Mouse (Mus musculus) myocyte (in vitro differentiated cells): Measurements from ENCODE around the gene Gpr108. TPM values are rescaled to one million over a fixed set of nuclear protein-coding genes. Genes with fewer than 3 reads are reported as not detected.

Source experiments
- H3K27me3 ChIP-seq: one replicate; pipeline ENCODE4 v1.6.1; 2011; ENCODE audit not compliant: control insufficient read depth, insufficient read depth, insufficient read length
- H3K36me3 ChIP-seq: one replicate; pipeline ENCODE4 v1.6.1; 2011; ENCODE audit not compliant: control insufficient read depth, insufficient read depth
- H3K4me2 ChIP-seq: one replicate; pipeline ENCODE4 v1.6.1; 2011; ENCODE audit warnings: low read depth, control low read depth
- H3K4me3 ChIP-seq: one replicate; pipeline ENCODE4 v1.5.1; 2011; ENCODE audit warnings: mild to moderate bottlenecking, control low read depth, moderate library complexity
- H3K79me2 ChIP-seq: one replicate; pipeline ENCODE4 v1.6.1; 2011; ENCODE audit not compliant: control insufficient read depth, insufficient read depth
- H3ac ChIP-seq: one replicate; pipeline ENCODE4 v1.6.1; 2011; ENCODE audit not compliant: control insufficient read depth, insufficient read length
- CEBPB ChIP-seq: IDR thresholded peaks from 2 replicates; pipeline ENCODE4 v1.6.1; 2011; ENCODE audit warnings: mild to moderate bottlenecking, moderate library complexity; ENCODE audit not compliant: poor library complexity, insufficient read depth, severe bottlenecking
- E2F4 ChIP-seq: IDR thresholded peaks from one replicate; pipeline ENCODE4 v1.6.1; 2011; ENCODE audit warnings: mild to moderate bottlenecking, control low read depth, moderate library complexity; ENCODE audit not compliant: insufficient read depth
- MAX ChIP-seq: IDR thresholded peaks from one replicate; pipeline ENCODE4 v1.6.1; 2011; ENCODE audit warnings: low read depth, mild to moderate bottlenecking, control low read depth
- MYOD1 ChIP-seq, 3 experiments: IDR thresholded peaks; one replicate each; pipeline ENCODE4 v1.6.1; 2011; ENCODE audit warnings: control low read depth in 2 of 3, low read depth in 2 of 3, mild to moderate bottlenecking in 2 of 3, moderate library complexity in 1 of 3; ENCODE audit not compliant: insufficient read length in 2 of 3, control insufficient read depth in 1 of 3
- MYOG ChIP-seq, 3 experiments: IDR thresholded peaks; one replicate each; pipeline ENCODE4 v1.6.1; 2011; ENCODE audit warnings: control low read depth in 2 of 3, low read depth in 2 of 3, mild to moderate bottlenecking in 2 of 3; ENCODE audit not compliant: insufficient read length in 2 of 3, control insufficient read depth in 1 of 3, insufficient read depth in 1 of 3
- POLR2A ChIP-seq: IDR thresholded peaks from one replicate; pipeline ENCODE4 v1.6.1; 2011; ENCODE audit warnings: low read depth, mild to moderate bottlenecking, control low read depth, moderate library complexity; ENCODE audit not compliant: insufficient read length
- POLR2AphosphoS2 ChIP-seq: IDR thresholded peaks from one replicate; pipeline ENCODE4 v1.6.1; 2011; ENCODE audit warnings: low read depth, control low read depth; ENCODE audit not compliant: insufficient read length
- REST ChIP-seq: IDR thresholded peaks from one replicate; pipeline ENCODE4 v1.6.1; 2011; ENCODE audit warnings: mild to moderate bottlenecking, control low read depth, moderate library complexity; ENCODE audit not compliant: insufficient read depth, insufficient read length
- SRF ChIP-seq: IDR thresholded peaks from one replicate; pipeline ENCODE4 v1.6.1; 2011; ENCODE audit warnings: low read depth; ENCODE audit not compliant: control insufficient read depth, insufficient read length
- TCF12 ChIP-seq: IDR thresholded peaks from one replicate; pipeline ENCODE4 v1.6.1; 2011; ENCODE audit warnings: mild to moderate bottlenecking, control low read depth; ENCODE audit not compliant: poor library complexity, insufficient read depth, severe bottlenecking
- TCF3 ChIP-seq: IDR thresholded peaks from one replicate; pipeline ENCODE4 v1.6.1; 2011; ENCODE audit warnings: low read depth, control low read depth; ENCODE audit not compliant: insufficient read length
- USF1 ChIP-seq: IDR thresholded peaks from one replicate; pipeline ENCODE4 v1.6.1; 2011; ENCODE audit warnings: low read depth, mild to moderate bottlenecking, control low read depth, moderate library complexity
- polyA plus RNA-seq: library from polyadenylated mRNA; unstranded; fragments of >200 nt; fragmentation: generic; extraction: Trizol; gene quantifications from one replicate; pipeline ENCODE4 v1.2.1, GENCODE M21; 2012; ENCODE audit warnings: missing spikeins

Gene Gpr108
- polyA plus RNA-seq, 1 experiment = 53.9 TPM

GRCm38 (mm10) chr17:57214676-57215387 is 33.4 kb downstream of the Gpr108 start:
- H3K79me2 ChIP-seq = no peaks in the 10 kb centered on the region
- TF ChIP-seq TCF12 (no peak), TCF3 (no peak), MAX (no peak), REST (no peak), MYOD1 (IDR thresholded peaks at IDR 0.05; ENCODE audit: control insufficient read depth in 1 of 3, insufficient read length in 2 of 3, low read depth in 2 of 3) (no peak), E2F4 (no peak), POLR2A (no peak), CEBPB (no peak), SRF (no peak), USF1 (no peak), POLR2AphosphoS2 (no peak), MYOG (IDR thresholded peaks at IDR 0.05; ENCODE audit: control insufficient read depth in 1 of 3, insufficient read depth in 1 of 3, insufficient read length in 2 of 3, low read depth in 2 of 3) (no peak)
- H3K36me3 ChIP-seq = no peaks in the 10 kb centered on the region

GRCm38 (mm10) chr17:57211501-57211900 is 36.7 kb downstream of the Gpr108 start:
- no peak overlapping the region for H3K4me3 ChIP-seq
- peaks cover 32% of the 10 kb centered on the region for H3K27me3 ChIP-seq
- no peak for TF ChIP-seq MYOG (IDR thresholded peaks at IDR 0.05; ENCODE audit: control insufficient read depth in 1 of 3, insufficient read depth in 1 of 3, insufficient read length in 2 of 3, low read depth in 2 of 3)
- no peak for TF ChIP-seq POLR2AphosphoS2
- no peak for TF ChIP-seq CEBPB
- TF ChIP-seq POLR2A = no peak
- TF ChIP-seq REST = no peak
- TF ChIP-seq USF1 = no peak
- TF ChIP-seq E2F4 = no peak
- no peak for TF ChIP-seq MYOD1 (IDR thresholded peaks at IDR 0.05; ENCODE audit: control insufficient read depth in 1 of 3, insufficient read length in 2 of 3, low read depth in 2 of 3)
- no peak for TF ChIP-seq SRF
- no peaks in the 10 kb centered on the region for H3K79me2 ChIP-seq
- no peak overlapping the region for H3ac ChIP-seq
- H3K4me2 ChIP-seq = no peak overlapping the region
- no peaks in the 10 kb centered on the region for H3K36me3 ChIP-seq

More at GRCm38 (mm10) chr17:57214676-57215387, 33.4 kb downstream of the Gpr108 start:
- H3ac ChIP-seq = no peak overlapping the region
- H3K4me3 ChIP-seq = no peak overlapping the region
- H3K4me2 ChIP-seq = no peak overlapping the region
- peaks cover 32% of the 10 kb centered on the region for H3K27me3 ChIP-seq

- Histone ChIP-seq H3K27me3 (peaks cover 26% of the 10 kb centered on the region), H3K36me3 (no peaks in the 10 kb centered on the region), H3K4me3 (no peak overlapping the region), H3K4me2 (no peak overlapping the region), H3K79me2 (no peaks in the 10 kb centered on the region), H3ac (no peak overlapping the region)
- TF ChIP-seq MYOG (IDR thresholded peaks at IDR 0.05; ENCODE audit: control insufficient read depth in 1 of 3, insufficient read depth in 1 of 3, insufficient read length in 2 of 3, low read depth in 2 of 3) = no peak
- no peak for TF ChIP-seq POLR2A
- TF ChIP-seq SRF = no peak
- no peak for TF ChIP-seq REST
- no peak for TF ChIP-seq USF1
- no peak for TF ChIP-seq E2F4
- TF ChIP-seq MYOD1 (IDR thresholded peaks at IDR 0.05; ENCODE audit: control insufficient read depth in 1 of 3, insufficient read length in 2 of 3, low read depth in 2 of 3) = no peak
- no peak for TF ChIP-seq CEBPB
- no peak for TF ChIP-seq TCF3
- TF ChIP-seq TCF12 = no peak
Measured at GRCm38 (mm10) chr17:57209330-57209729, 38.9 kb downstream of the Gpr108 start.

GRCm38 (mm10) chr17:57207938-57208337 is 40.3 kb downstream of the Gpr108 start:
- Histone ChIP-seq H3K27me3 (peaks cover 15% of the 10 kb centered on the region), H3K4me2 (no peak overlapping the region), H3K4me3 (no peak overlapping the region), H3ac (no peak overlapping the region), H3K79me2 (no peaks in the 10 kb centered on the region), H3K36me3 (no peaks in the 10 kb centered on the region)
- no peak for TF ChIP-seq MAX
- TF ChIP-seq E2F4 = no peak
- no peak for TF ChIP-seq USF1

DNA sequence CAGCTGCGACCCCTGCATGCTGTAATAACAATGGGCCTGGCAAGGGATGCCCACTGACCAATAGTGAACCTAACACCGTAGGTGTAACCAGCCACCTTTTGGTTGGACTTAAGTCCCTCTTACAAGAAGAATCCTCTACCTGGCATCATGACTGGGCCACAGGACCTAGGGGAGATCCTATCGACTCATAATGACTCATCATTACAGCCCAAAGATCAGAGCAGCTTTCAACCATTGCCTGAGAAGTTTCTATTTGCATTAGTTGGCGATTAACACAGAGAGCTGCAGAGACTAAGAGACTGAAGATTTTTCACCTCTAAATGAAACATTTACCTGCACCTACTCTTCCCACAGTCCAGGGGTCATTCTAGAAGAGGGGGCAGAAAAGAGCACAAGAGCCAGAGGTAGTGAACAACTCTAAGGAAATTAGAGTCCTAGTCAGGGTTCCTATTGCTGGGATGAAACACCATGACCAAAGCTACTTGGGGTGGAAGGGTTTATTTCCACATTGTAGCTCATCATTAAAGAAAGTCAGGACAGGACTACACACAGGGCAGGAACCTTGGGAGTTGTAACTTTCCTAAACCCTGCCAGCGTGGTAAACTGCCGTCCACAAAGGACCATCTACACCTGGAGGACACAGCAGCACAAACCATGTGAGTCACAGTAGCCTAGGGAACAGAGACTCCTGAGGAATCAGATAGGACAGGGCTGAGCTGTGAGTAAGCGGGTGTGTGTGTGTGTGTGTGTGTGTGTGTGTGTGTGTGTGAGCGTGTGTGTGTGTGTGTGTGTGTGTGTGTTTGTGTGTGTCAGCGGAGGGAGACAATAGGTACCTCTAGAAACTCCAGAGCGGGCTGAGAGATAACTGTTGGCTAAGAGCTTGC is 46.2 kb downstream of the Gpr108 start:
- Histone ChIP-seq H3K4me3 (no peak overlapping the region), H3K27me3 (no peaks in the 10 kb centered on the region), H3K36me3 (no peaks in the 10 kb centered on the region), H3ac (no peak overlapping the region), H3K79me2 (no peaks in the 10 kb centered on the region), H3K4me2 (no peak overlapping the region)
- TF ChIP-seq MYOD1 (IDR thresholded peaks at IDR 0.05; ENCODE audit: control insufficient read depth in 1 of 3, insufficient read length in 2 of 3, low read depth in 2 of 3) (no peak), CEBPB (no peak), MAX (no peak), USF1 (no peak), POLR2AphosphoS2 (no peak), REST (no peak), TCF12 (no peak), POLR2A (no peak), MYOG (IDR thresholded peaks at IDR 0.05; ENCODE audit: control insufficient read depth in 1 of 3, insufficient read depth in 1 of 3, insufficient read length in 2 of 3, low read depth in 2 of 3) (no peak), TCF3 (no peak), SRF (no peak), E2F4 (no peak)
